Mouse (Mus musculus) small intestine, adult 2 months (tissue): Measurements from ENCODE around the gene Asb2.

Experiments
- CTCF ChIP-seq: fragments of 200-500 bp; IDR thresholded peaks from 2 replicates; pipeline ENCODE4 v1.5.1; 2012; ENCODE audit warnings: low read depth, mild to moderate bottlenecking, control low read depth, inconsistent platforms, low read length, moderate library complexity, mixed read lengths; ENCODE audit not compliant: insufficient replicate concordance, insufficient read length; ENCODE audit errors: extremely low read depth
- POLR2A ChIP-seq: fragments of 200-500 bp; IDR thresholded peaks from 2 replicates; pipeline ENCODE4 v1.6.1; 2012; ENCODE audit warnings: low read depth, mild to moderate bottlenecking, control low read depth, inconsistent platforms, low read length, moderate library complexity

DNA sequence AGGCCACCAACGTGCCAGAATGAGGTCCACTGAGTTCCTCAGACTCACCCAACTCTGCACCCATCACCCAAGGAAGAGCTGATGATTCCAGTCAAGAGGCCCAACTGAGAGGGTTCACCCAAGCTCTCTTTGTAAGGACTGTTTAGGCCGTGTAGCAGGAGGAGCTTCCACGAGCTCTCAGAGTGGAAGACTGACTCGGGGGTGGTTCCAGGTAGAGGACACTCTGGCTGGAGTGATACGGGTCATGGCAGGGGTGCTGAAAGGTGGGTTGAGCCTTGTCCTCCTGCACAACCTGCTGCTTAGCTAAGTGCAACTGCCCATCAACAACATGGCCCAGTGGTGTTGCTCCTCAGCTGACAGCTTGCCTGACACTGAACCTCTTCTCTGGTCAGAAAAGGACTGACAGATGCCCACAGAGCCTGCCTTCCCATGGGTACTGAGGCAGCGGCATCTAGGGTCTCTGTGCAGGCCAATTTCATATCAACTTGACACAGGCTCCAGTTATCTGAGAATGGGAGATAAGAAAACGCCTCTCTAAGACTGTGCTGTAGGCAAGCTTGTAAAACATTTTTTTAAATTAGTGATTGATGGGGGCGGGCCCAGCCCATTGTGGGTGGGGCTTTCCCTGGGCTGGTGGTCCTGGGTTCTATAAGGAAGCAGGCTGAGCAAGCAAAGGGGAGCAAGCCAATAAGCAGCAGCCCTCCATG, 17.9 kb upstream of the Asb2 start:
- no peak for TF ChIP-seq CTCF
- TF ChIP-seq POLR2A = no peak
